Mouse (Mus musculus): ENCODE results near the gene Plpp3. TPM values are rescaled to one million over a fixed set of nuclear protein-coding genes. Genes with fewer than 3 reads are reported as not detected.

Plpp3 gene
- total and polyA plus RNA-seq, 3 experiments: not detected

DNA sequence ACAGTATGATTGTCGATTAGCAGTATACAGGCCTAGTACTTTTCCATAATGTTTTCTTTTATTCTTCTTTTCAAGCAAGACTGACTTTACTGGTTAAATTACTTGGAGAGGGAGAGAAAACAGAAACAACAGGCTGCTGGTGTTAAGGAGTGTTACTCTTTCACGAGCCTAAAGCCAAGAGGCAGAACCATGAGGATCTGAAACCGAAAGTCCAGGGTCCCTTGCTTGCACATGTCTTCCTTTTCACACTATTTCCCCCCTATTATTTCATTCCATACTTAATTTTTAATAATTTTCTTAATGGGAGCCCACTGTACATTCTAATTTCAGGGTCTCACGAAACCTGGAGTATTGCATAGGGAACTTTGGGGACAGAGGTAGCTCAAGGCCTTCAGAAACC lies 97.2 kb downstream of the Plpp3 start:
- TF ChIP-seq CTCF (IDR thresholded peaks at IDR 0.05 in 2 of 3, conservative IDR thresholded peaks at IDR 0.05 in 1 of 3; ENCODE audit: control insufficient read depth in 1 of 3, insufficient read depth in 1 of 3, low read depth in 2 of 3, low read length in 3 of 3, poor library complexity in 1 of 3, severe bottlenecking in 1 of 3): no peak
- no peak for TF ChIP-seq JUND (IDR thresholded peaks at IDR 0.05; ENCODE audit: low read depth, low read length)
- no peak for TF ChIP-seq ETS1 (IDR thresholded peaks at IDR 0.05; ENCODE audit: low read depth, low read length)
- TF ChIP-seq TCF12 (IDR thresholded peaks at IDR 0.05; ENCODE audit: low read depth, low read length): no peak
- no peak for TF ChIP-seq SIN3A (IDR thresholded peaks at IDR 0.05; ENCODE audit: low read length)
- no peak for TF ChIP-seq ELF1 (IDR thresholded peaks at IDR 0.05; ENCODE audit: low read depth, low read length)
- no peak for TF ChIP-seq ZNF384 (IDR thresholded peaks at IDR 0.05; ENCODE audit: low read depth, low read length)
- DNase-seq (ENCODE audit: low read depth, low spot score): no peak

DNA sequence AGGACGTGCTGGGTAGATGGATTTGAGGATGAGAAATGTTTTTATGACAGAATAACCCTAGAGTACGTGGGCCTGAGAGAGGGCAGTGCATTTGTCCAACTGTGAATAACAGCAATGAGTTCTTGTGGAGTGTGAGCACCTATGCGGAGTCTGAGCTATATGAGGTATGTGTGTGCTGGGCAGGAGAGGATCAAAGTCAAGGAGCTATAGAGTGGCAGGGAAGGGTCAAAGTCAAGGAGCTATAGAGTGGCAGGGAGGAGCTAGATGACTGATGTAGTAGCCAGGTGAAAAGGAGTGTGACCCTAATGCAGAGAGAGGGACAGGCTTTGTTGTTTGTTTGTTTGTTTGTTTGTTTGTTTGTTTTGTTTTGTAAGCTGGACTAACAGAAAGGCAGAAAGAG lies 98.0 kb downstream of the Plpp3 start:
- Histone ChIP-seq H3K27ac (ENCODE audit: control insufficient read depth, low read depth, low read length) (no peak overlapping the region), H3K27me3 (ENCODE audit: control insufficient read depth in 1 of 2, insufficient read depth in 2 of 2, low read length in 2 of 2) (no peaks in the 10 kb centered on the region), H3K4me1 (ENCODE audit: control insufficient read depth in 1 of 2, insufficient read depth in 2 of 2, low read length in 2 of 2) (peaks cover 0 to 11% of the 10 kb centered on the region in 2 experiments; a peak in 2 of 4 replicates), H3K9me3 (replicated peaks; ENCODE audit: insufficient read depth, low read length) (no peaks in the 10 kb centered on the region), H3K79me2 (ENCODE audit: control insufficient read depth, insufficient read depth, low read length, poor library complexity) (no peaks in the 10 kb centered on the region), H3K4me3 (ENCODE audit: control insufficient read depth in 1 of 2, insufficient read depth in 1 of 2, low read depth in 2 of 2, low read length in 2 of 2) (no peak overlapping the region), H3K36me3 (ENCODE audit: control insufficient read depth in 1 of 2, insufficient read depth in 2 of 2, low read length in 2 of 2) (peaks cover 0 to 7% of the 10 kb centered on the region in 2 experiments; a peak in 2 of 4 replicates), H3K9ac (ENCODE audit: control insufficient read depth, low read depth, low read length, poor library complexity, severe bottlenecking) (no peak overlapping the region)
- TF ChIP-seq ELF1 (IDR thresholded peaks at IDR 0.05; ENCODE audit: low read depth, low read length) (no peak), CHD1 (IDR thresholded peaks at IDR 0.05; ENCODE audit: low read depth, low read length) (no peak), NRF1 (IDR thresholded peaks at IDR 0.05; ENCODE audit: insufficient read depth, low read depth, low read length, poor library complexity, severe bottlenecking) (no peak), ETS1 (IDR thresholded peaks at IDR 0.05; ENCODE audit: low read depth, low read length) (no peak), MXI1 (IDR thresholded peaks at IDR 0.05; ENCODE audit: low read depth, low read length) (no peak), NELFE (IDR thresholded peaks at IDR 0.05; ENCODE audit: low read depth, low read length) (no peak), ZNF384 (IDR thresholded peaks at IDR 0.05; ENCODE audit: low read depth, low read length) (no peak), UBTF (IDR thresholded peaks at IDR 0.05; ENCODE audit: borderline replicate concordance, insufficient read depth, low read depth, low read length) (no peak), TAL1 (IDR thresholded peaks at IDR 0.05; ENCODE audit: low read length) (no peak), GABPA (IDR thresholded peaks at IDR 0.05; ENCODE audit: low read depth, low read length) (no peak), GATA1 (IDR thresholded peaks at IDR 0.05; ENCODE audit: low read depth, low read length) (no peak), USF1 (IDR thresholded peaks at IDR 0.05; ENCODE audit: low read depth, low read length) (no peak), CTCF (IDR thresholded peaks at IDR 0.05 in 2 of 3, conservative IDR thresholded peaks at IDR 0.05 in 1 of 3; ENCODE audit: control insufficient read depth in 1 of 3, insufficient read depth in 1 of 3, low read depth in 2 of 3, low read length in 3 of 3, poor library complexity in 1 of 3, severe bottlenecking in 1 of 3) (no peak), SMC3 (IDR thresholded peaks at IDR 0.05; ENCODE audit: low read depth, low read length) (no peak), POLR2AphosphoS5 (IDR thresholded peaks at IDR 0.05; ENCODE audit: borderline replicate concordance, low read depth, low read length) (no peak), EP300 (IDR thresholded peaks at IDR 0.05; ENCODE audit: low read depth in 1 of 2, low read length in 2 of 2) (no peak), E2F4 (IDR thresholded peaks at IDR 0.05; ENCODE audit: borderline replicate concordance, low read depth, low read length) (no peak)
- no peak for DNase-seq (ENCODE audit: low read depth, low spot score)

More for the DNA sequence above, 97.2 kb downstream of the Plpp3 start:
- no peaks in the 10 kb centered on the region for H3K36me3 ChIP-seq (ENCODE audit: control insufficient read depth in 1 of 2, insufficient read depth in 2 of 2, low read length in 2 of 2)
- H3K9me3 ChIP-seq (replicated peaks; ENCODE audit: insufficient read depth, low read length): no peaks in the 10 kb centered on the region
- no peak overlapping the region for H3K27ac ChIP-seq (ENCODE audit: control insufficient read depth, low read depth, low read length)
- H3K4me3 ChIP-seq (ENCODE audit: control insufficient read depth in 1 of 2, insufficient read depth in 1 of 2, low read depth in 2 of 2, low read length in 2 of 2): no peak overlapping the region
- H3K9ac ChIP-seq (ENCODE audit: control insufficient read depth, low read depth, low read length, poor library complexity, severe bottlenecking): no peak overlapping the region
- no peaks in the 10 kb centered on the region for H3K79me2 ChIP-seq (ENCODE audit: control insufficient read depth, insufficient read depth, low read length, poor library complexity)
- 0 out of 4 replicates have a peak, but pooled peaks cover 0 to 2% of the 10 kb centered on the region in 2 experiments for H3K4me1 ChIP-seq (ENCODE audit: control insufficient read depth in 1 of 2, insufficient read depth in 2 of 2, low read length in 2 of 2)
- H3K27me3 ChIP-seq (ENCODE audit: control insufficient read depth in 1 of 2, insufficient read depth in 2 of 2, low read length in 2 of 2): no peaks in the 10 kb centered on the region
